Mouse (Mus musculus) left cerebral cortex, adult 11 months (tissue): ENCODE results near the gene Ppp1r35.

ENCODE experiments used
- DNase-seq: peaks from one replicate; pipeline ENCODE4 v3.0.0; 2022; ENCODE audit warnings: low spot score

The Ppp1r35 gene

GRCm38 (mm10) chr5:137751221-137751887 is 27.3 kb upstream of the Ppp1r35 start:
- DNase-seq, result no peak

- no peak for DNase-seq
These were observed 26.7 kb upstream of the Ppp1r35 start for GRCm38 (mm10) chr5:137751988-137752387.

GRCm38 (mm10) chr5:137753111-137753832 is 25.4 kb upstream of the Ppp1r35 start:
- no peak for DNase-seq

GRCm38 (mm10) chr5:137755425-137755824 is 23.2 kb upstream of the Ppp1r35 start:
- DNase-seq, result no peak

- no peak for DNase-seq
These were observed 22.5 kb upstream of the Ppp1r35 start for GRCm38 (mm10) chr5:137756106-137756505.

- peak; percentile 87 for DNase-seq
These were observed 21.6 kb upstream of the Ppp1r35 start for GRCm38 (mm10) chr5:137756882-137757661.

- DNase-seq, result peak; percentile 85
These were observed 20.8 kb upstream of the Ppp1r35 start for GRCm38 (mm10) chr5:137757887-137758286.

GRCm38 (mm10) chr5:137758921-137759534 is 19.6 kb upstream of the Ppp1r35 start:
- DNase-seq, result no peak

GRCm38 (mm10) chr5:137759971-137760412 is 18.7 kb upstream of the Ppp1r35 start:
- peak; percentile 89 for DNase-seq

- no peak for DNase-seq
These were observed 13.9 kb upstream of the Ppp1r35 start for GRCm38 (mm10) chr5:137764609-137765340.

GRCm38 (mm10) chr5:137766270-137766669 is 12.4 kb upstream of the Ppp1r35 start:
- DNase-seq, result no peak

GRCm38 (mm10) chr5:137768475-137768874 is 10.2 kb upstream of the Ppp1r35 start:
- no peak for DNase-seq

GRCm38 (mm10) chr5:137770709-137771108 is 7.9 kb upstream of the Ppp1r35 start:
- DNase-seq, result no peak

- no peak for DNase-seq
These were observed 5.9 kb upstream of the Ppp1r35 start for GRCm38 (mm10) chr5:137772755-137773154.

GRCm38 (mm10) chr5:137775587-137776290 is 2.9 kb upstream of the Ppp1r35 start:
- no peak for DNase-seq

GRCm38 (mm10) chr5:137776408-137776918 is 2.2 kb upstream of the Ppp1r35 start:
- DNase-seq, result no peak

- no peak for DNase-seq
These were observed 1.3 kb upstream of the Ppp1r35 start for GRCm38 (mm10) chr5:137777267-137777845.

- no peak for DNase-seq
These were observed 644 bp downstream of the Ppp1r35 start for GRCm38 (mm10) chr5:137779053-137779933.

- no peak for DNase-seq
These were observed 3.0 kb downstream of the Ppp1r35 start for GRCm38 (mm10) chr5:137781661-137782060.
